Mouse (Mus musculus) small intestine, adult 2 months (tissue): ENCODE measurements around the gene Bmp6.

Experiments
- CTCF ChIP-seq: fragments of 200-500 bp; IDR thresholded peaks from 2 replicates; pipeline ENCODE4 v1.5.1; 2012; ENCODE audit warnings: low read depth, mild to moderate bottlenecking, control low read depth, inconsistent platforms, low read length, moderate library complexity, mixed read lengths; ENCODE audit not compliant: insufficient replicate concordance, insufficient read length; ENCODE audit errors: extremely low read depth
- POLR2A ChIP-seq: fragments of 200-500 bp; IDR thresholded peaks from 2 replicates; pipeline ENCODE4 v1.6.1; 2012; ENCODE audit warnings: low read depth, mild to moderate bottlenecking, control low read depth, inconsistent platforms, low read length, moderate library complexity

DNA sequence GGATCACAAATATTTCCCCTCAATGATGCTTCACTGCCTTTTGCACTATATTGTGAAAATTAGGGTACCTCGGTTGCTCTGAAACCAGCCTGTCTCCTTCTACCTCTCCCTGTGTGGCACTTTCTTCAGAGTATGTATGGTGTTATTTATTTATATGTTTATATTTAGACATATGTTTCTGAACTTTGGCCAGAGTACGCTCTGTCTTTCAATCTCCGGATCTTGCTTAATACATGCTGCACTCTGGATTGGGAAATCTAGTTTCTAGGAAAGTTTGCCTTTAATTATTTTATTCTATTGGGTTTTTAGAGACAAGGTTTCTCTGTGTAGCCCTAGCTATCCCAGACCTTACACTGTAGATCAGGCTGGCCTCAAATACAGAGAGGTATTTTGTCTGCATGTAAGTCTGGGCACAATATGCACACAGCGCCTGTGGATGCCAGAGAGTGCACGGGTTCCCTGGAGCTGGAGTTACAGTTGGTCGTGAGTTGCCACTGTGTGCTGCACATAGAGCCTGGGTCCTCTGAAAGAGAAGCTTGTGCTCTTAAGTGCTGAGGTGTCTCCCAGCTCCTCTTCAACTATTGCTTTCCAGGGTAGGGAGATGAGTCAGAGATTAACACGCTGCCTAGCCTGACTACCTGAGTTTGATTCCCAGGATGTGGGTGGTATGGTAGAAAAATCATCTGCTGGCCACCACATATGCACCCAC is 194.4 kb downstream of the Bmp6 start:
- TF ChIP-seq POLR2A (no peak), CTCF (no peak)
